Mouse (Mus musculus) kidney, embryonic 16.5 days (tissue): Measurements from ENCODE around the gene Dhx8. TPM values are rescaled to one million over a fixed set of nuclear protein-coding genes. Genes with fewer than 3 reads are reported as not detected.

ENCODE experiments used
- ATAC-seq: fragments of 200-750 bp; cut with Nextera tagmentation; 2 replicates; pipeline ENCODE4 v1.8.0; 2017; ENCODE audit warnings: moderate TSS enrichment; ENCODE audit not compliant: low FRiP score, low TSS enrichment
- H3K27ac ChIP-seq: fragments of 300-500 bp; sonication (generic); 2 replicates; pipeline ENCODE4 v1.5.1; 2014; ENCODE audit warnings: low read length
- H3K27me3 ChIP-seq: fragments of 300-500 bp; sonication (generic); 2 replicates; pipeline ENCODE4 v1.6.1; 2014; ENCODE audit warnings: low read length, control low read depth, mixed read lengths; ENCODE audit not compliant: insufficient read depth
- H3K36me3 ChIP-seq: fragments of 300-500 bp; sonication (generic); 2 replicates; pipeline ENCODE4 v1.6.1; 2014; ENCODE audit warnings: low read length, control low read depth, mixed read lengths; ENCODE audit not compliant: insufficient read depth
- H3K4me1 ChIP-seq: fragments of 300-500 bp; sonication (generic); 2 replicates; pipeline ENCODE4 v1.6.1; 2014; ENCODE audit warnings: low read length, control low read depth, mixed read lengths; ENCODE audit not compliant: insufficient read depth
- H3K4me2 ChIP-seq: fragments of 300-500 bp; sonication (generic); replicated peaks from 2 replicates; pipeline ENCODE4 v1.6.1; 2014; ENCODE audit warnings: low read depth, low read length
- H3K4me3 ChIP-seq: fragments of 300-500 bp; sonication (generic); 2 replicates; pipeline ENCODE4 v1.5.1; 2014; ENCODE audit warnings: mild to moderate bottlenecking, low read length
- H3K9ac ChIP-seq: fragments of 300-500 bp; sonication (generic); replicated peaks from 2 replicates; pipeline ENCODE4 v1.6.1; 2014; ENCODE audit warnings: low read length
- H3K9me3 ChIP-seq: fragments of 300-500 bp; sonication (generic); 2 replicates; pipeline ENCODE4 v1.6.1; 2016; ENCODE audit warnings: low read length, control low read depth
- WGBS: fragments of 180-500 bp; shearing (Covaris S2); extraction: QIAGEN DNeasy Blood & Tissue Kit; methylation state at CpG from one replicate; pipeline ENCODE4 v1.1.7; 2014; 5-methylcytosine and 5-hydroxymethylcytosine counted together
- polyA plus RNA-seq: library from polyadenylated mRNA; unstranded; fragments of >200 nt; fragmentation: Nextera tagmentation; extraction: Ambion mirVana; gene quantifications from 2 replicates; pipeline ENCODE4 v1.2.1, GENCODE M21; 2015

The Dhx8 gene
- polyA plus RNA-seq, 1 experiment from 2014 or later = 31.3 TPM

DNA sequence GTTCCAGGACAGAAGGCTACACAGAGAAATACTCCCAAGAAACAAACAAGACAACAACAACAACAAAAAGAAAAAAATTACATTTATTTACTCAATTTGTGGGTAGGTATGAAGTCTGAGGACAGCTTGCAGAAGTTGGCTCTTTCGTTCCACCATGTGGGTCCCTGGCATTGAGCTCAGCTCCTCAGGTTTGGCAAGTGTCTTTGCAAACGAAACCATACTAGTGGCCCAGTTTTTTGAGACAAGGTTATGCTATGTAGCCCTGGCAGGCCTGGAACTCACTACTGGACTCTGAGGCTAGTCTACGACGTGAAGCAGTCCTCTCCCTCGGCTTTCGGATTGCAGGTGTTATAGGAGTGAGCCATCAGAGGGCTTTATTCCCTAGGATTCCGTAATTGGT is 32.7 kb upstream of the Dhx8 start:
- H3K4me2 ChIP-seq = no peak overlapping the region
- no peak for ATAC-seq

DNA sequence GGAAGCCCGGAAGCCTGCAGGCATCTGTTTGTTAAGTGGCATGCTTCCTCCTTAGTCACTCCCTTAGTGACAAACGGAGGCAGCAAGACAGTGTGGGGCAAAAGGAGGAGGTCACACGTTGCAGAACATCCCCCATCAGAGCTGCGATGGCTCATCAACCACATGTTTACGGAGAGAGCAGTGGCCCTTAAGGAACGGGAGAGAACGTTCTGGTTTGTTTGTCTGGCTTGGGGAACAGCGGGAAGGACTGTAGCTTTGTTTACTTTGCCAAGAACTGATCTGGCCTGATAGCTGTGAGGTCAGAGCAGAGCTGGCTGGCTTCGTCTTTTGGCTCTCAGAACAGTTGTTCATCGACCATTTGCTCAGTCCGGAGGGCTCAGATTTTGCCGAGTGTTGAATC is 32.3 kb upstream of the Dhx8 start:
- Histone ChIP-seq H3K36me3 (no peaks in the 10 kb centered on the region), H3K27ac (peak overlapping the region; percentile 57; the same call in 1 of the 2 replicates), H3K9ac (peak overlapping the region; percentile 51; the same call in 1 of the 2 replicates), H3K4me2 (peak overlapping the region; percentile 6; the same call in 1 of the 2 replicates), H3K27me3 (no peaks in the 10 kb centered on the region), H3K4me1 (peaks cover 37% of the 10 kb centered on the region), H3K9me3 (no peaks in the 10 kb centered on the region; the same call in 1 of the 2 replicates), H3K4me3 (no peak overlapping the region)
- ATAC-seq = peak; percentile 44; the same call in 1 of the 2 replicates
- 5% methylated on average over 12 of the region's 12 CpGs for WGBS

More for the DNA sequence above, 32.7 kb upstream of the Dhx8 start:
- no peak overlapping the region for H3K4me3 ChIP-seq
- H3K9me3 ChIP-seq = no peaks in the 10 kb centered on the region; the same call in 1 of the 2 replicates
- H3K36me3 ChIP-seq = no peaks in the 10 kb centered on the region
- WGBS = 38% methylated on average over 7 of the region's 7 CpGs
- 0 out of 2 replicates have a peak overlapping the region, but pooled peaks have one; percentile 51 for H3K9ac ChIP-seq
- H3K27ac ChIP-seq = peak overlapping the region; percentile 57; the same call in 1 of the 2 replicates
- peaks cover 38% of the 10 kb centered on the region for H3K4me1 ChIP-seq
- no peaks in the 10 kb centered on the region for H3K27me3 ChIP-seq

DNA sequence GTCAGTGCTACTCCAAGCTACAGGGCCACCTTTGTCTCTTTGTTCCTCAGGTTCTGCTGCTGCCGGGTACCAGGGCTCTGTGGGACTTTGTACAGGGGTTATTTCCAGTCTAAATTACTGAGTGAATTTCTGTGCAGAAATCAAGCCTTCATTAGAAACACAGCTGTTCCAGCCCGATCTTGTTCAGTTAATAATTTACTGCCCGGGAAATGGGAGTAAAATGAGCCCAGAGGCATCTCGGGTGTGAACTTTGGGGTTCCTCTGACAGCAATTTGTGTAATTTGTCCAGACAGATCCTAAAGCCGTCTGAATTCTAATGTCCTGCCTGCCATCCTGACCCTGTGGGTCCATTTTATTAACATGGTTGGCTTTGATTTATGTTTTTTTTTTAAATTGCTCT is 28.6 kb upstream of the Dhx8 start:
- Histone ChIP-seq H3K27ac (peak overlapping the region; percentile 62), H3K4me1 (peaks cover 22% of the 10 kb centered on the region), H3K4me2 (no peak overlapping the region), H3K36me3 (no peaks in the 10 kb centered on the region), H3K27me3 (no peaks in the 10 kb centered on the region), H3K9ac (peak overlapping the region; percentile 33; the same call in 1 of the 2 replicates), H3K4me3 (no peak overlapping the region), H3K9me3 (no peaks in the 10 kb centered on the region)
- 0 out of 2 replicates have a peak, but pooled peaks have one; percentile 12 for ATAC-seq
- WGBS = 6% methylated on average over 5 of the region's 5 CpGs

DNA sequence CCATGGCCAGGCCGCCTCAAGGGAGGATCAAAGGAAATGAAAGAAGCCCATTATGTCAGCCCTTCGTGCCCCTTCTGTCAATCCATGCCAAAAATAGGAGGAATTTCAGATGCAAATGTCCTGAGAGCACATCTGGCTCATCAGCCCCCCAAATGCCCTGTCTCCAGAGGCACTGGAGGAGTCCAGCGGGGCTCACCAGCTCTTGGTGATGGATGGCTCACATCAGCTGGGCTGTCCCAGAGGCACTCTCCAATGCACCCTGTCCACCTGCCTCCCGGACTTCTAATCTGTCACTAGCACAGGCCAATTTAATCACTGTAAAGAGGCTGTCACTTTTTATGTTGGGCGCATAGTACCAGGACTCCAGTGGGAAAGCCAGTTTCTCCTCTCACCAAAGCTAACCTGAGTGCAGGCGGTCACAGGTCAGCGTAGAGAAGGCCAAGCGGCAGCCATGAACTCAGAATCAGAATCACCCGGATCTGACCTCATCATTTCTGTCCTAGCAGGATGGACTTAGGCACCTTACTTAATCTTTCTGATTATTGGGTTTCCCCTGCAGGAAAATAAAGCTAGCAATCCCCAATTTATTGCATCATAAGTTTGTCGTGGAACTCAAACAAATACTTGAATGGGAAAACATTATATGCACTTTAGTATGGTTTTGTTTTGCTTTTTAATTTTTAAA is 25.8 kb upstream of the Dhx8 start:
- WGBS = 74% methylated on average over 10 of the region's 10 CpGs
- H3K4me1 ChIP-seq = peaks cover 11% of the 10 kb centered on the region
- H3K9me3 ChIP-seq = no peaks in the 10 kb centered on the region
- H3K4me3 ChIP-seq = no peak overlapping the region
- H3K27ac ChIP-seq = no peak overlapping the region
- no peak for ATAC-seq
- H3K9ac ChIP-seq = no peak overlapping the region
- no peak overlapping the region for H3K4me2 ChIP-seq
- H3K27me3 ChIP-seq = no peaks in the 10 kb centered on the region
- H3K36me3 ChIP-seq = no peaks in the 10 kb centered on the region

DNA sequence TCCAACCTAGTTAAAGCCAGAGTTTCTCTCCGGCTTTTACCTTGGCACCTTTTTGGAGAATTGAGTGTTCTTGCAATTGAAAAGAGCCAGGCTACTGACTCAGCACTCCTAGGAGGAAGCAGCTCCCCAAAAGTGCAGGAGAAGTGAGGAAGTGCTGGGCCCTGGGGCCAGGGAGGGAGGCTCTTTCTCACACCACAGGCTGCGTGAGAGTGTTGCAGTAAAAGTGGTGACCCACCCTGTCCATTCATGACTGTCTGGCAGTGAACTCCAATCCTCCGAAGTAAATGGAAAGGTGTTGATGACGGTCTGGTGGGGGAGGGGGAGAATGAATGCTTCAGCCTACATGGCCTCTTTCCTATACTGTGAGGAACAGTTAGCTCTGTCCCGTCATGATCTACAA is 24.2 kb upstream of the Dhx8 start:
- WGBS = 42% methylated on average over 5 of the region's 5 CpGs
- Histone ChIP-seq H3K9me3 (no peaks in the 10 kb centered on the region), H3K27ac (no peak overlapping the region), H3K4me1 (peaks cover 14% of the 10 kb centered on the region), H3K27me3 (no peaks in the 10 kb centered on the region), H3K4me3 (no peak overlapping the region), H3K4me2 (no peak overlapping the region), H3K36me3 (no peaks in the 10 kb centered on the region), H3K9ac (no peak overlapping the region)
- no peak for ATAC-seq

DNA sequence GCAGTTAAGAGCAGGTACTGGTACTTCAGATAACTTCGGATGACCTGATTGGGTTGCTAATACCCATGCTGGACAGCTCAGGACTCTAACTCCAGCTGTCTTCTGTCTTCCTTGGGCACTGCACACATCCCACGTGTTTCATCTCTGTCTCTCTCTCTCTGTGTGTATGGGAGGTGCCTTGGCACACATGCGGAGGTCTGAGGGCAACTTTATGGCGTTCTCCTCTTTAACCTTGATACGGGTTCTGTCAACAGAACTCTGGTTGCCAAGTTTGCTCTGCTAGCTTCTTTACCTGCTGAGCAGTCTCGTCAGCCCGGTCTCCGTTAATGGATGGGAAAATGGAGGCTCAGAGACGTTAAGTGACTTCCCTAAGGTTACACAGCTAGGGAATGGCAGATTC is 19.9 kb upstream of the Dhx8 start:
- no peaks in the 10 kb centered on the region for H3K27me3 ChIP-seq
- WGBS = 59% methylated on average over 9 of the region's 9 CpGs
- no peak overlapping the region for H3K27ac ChIP-seq
- H3K9me3 ChIP-seq = no peaks in the 10 kb centered on the region
- H3K4me3 ChIP-seq = no peak overlapping the region
- no peak overlapping the region for H3K9ac ChIP-seq
- ATAC-seq = no peak
- H3K4me2 ChIP-seq = no peak overlapping the region
- H3K4me1 ChIP-seq = peaks cover 9% of the 10 kb centered on the region; the same call in 1 of the 2 replicates
- H3K36me3 ChIP-seq = no peaks in the 10 kb centered on the region

DNA sequence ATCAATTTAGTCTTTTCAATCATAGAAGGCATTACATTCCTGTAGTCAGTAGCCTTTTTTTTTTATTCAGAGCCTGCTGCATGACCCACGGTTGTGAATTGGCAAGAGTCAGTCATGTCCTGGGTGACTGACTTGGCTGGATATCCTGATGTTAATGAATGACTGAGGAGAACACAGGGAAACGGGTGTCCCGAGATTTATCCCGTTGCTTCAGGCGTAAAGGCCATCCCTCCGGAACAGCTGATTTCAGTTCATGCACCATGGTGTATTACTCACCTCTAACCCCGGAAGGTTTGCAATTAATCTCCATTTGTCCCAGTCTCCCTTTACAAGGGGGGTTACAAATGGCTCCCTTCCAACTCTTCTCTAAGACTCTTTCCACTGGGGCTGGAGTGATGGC is 18.7 kb upstream of the Dhx8 start:
- Histone ChIP-seq H3K9me3 (no peaks in the 10 kb centered on the region), H3K4me2 (no peak overlapping the region), H3K27ac (peak overlapping the region; percentile 68), H3K9ac (no peak overlapping the region), H3K27me3 (no peaks in the 10 kb centered on the region), H3K36me3 (no peaks in the 10 kb centered on the region), H3K4me1 (peaks cover 9% of the 10 kb centered on the region; the same call in 1 of the 2 replicates), H3K4me3 (no peak overlapping the region)
- peak; percentile 89 for ATAC-seq
- 40% methylated on average over 7 of the region's 7 CpGs for WGBS

DNA sequence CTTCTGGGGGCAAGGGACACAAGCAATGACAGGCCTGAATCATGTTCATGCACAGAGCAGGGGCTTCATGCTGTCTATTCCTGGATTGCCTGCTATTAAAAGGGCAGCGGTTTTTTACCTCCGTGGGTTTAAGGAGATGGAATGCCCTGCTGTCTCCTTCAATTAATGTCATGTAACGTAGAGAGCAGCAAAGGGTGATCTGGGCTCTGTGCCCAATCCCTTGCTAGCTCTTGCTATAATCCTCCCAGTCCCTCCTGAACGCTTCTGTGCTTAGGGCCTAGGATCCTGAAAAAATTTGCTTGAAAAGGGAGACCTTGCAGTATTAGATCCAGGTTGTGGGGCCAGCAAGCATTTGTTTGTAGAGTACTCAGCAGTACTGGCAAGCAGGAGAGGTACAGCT is 14.4 kb upstream of the Dhx8 start:
- ATAC-seq = no peak
- H3K9me3 ChIP-seq = no peaks in the 10 kb centered on the region
- WGBS = 36% methylated on average over 4 of the region's 4 CpGs
- no peaks in the 10 kb centered on the region for H3K36me3 ChIP-seq
- no peak overlapping the region for H3K4me2 ChIP-seq
- no peak overlapping the region for H3K9ac ChIP-seq
- no peak overlapping the region for H3K4me3 ChIP-seq
- H3K27ac ChIP-seq = no peak overlapping the region
- H3K27me3 ChIP-seq = no peaks in the 10 kb centered on the region
- peaks cover 4% of the 10 kb centered on the region; the same call in 1 of the 2 replicates for H3K4me1 ChIP-seq

DNA sequence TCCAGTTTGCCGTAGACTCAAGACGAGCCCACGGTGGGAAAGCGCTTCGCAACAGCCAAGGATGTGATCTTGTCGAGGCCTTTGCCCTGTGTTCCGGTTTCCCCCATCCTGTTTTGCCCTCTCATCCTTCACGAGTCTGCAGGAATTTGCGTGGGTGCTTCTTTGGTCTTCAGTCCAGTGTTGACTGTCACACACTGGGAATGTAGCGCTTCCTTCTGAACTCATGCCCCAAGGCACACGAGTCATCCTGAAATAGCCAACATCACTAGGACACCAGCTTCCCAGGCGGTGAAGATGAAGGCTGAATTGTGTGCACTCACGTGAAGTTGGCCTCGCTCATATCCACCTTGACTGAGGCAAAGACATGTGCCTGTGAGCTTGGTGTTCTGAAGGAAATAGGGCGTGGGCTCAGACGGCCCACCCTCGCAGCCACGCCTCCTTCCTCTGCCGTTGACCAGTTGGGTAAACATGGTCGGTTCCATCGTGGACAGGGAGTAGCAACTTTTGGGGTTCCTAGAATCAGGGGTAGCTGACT is 12.7 kb upstream of the Dhx8 start:
- Histone ChIP-seq H3K4me1 (no peaks in the 10 kb centered on the region), H3K9me3 (no peaks in the 10 kb centered on the region), H3K4me3 (no peak overlapping the region), H3K4me2 (no peak overlapping the region), H3K36me3 (no peaks in the 10 kb centered on the region), H3K27ac (no peak overlapping the region), H3K27me3 (no peaks in the 10 kb centered on the region), H3K9ac (no peak overlapping the region)
- 66% methylated on average over 21 of the region's 21 CpGs for WGBS
- no peak for ATAC-seq

DNA sequence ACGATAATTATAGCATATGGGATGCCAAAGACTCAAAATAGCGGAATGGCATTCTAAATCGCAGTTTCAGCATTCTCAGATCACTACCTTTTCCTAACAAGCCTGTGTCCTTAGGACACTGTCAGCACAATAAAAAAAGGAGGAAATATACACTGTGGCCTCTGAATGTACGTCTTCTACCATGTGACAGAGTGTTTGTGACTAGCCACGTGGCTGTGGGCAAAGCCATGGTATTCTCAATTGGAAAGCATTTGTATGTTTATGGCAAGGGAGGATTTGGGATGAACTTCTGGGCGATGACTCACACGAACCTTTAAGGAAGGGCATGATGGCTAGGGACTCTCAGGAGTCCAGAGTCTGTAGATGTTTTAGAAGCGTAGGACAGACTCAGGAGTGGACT is 7.7 kb upstream of the Dhx8 start:
- Histone ChIP-seq H3K4me3 (no peak overlapping the region), H3K9ac (no peak overlapping the region), H3K4me2 (no peak overlapping the region), H3K4me1 (no peaks in the 10 kb centered on the region), H3K27me3 (no peaks in the 10 kb centered on the region), H3K36me3 (no peaks in the 10 kb centered on the region), H3K9me3 (no peaks in the 10 kb centered on the region), H3K27ac (no peak overlapping the region)
- ATAC-seq = no peak
- 76% methylated on average over 8 of the region's 8 CpGs for WGBS
